Mouse (Mus musculus) hindbrain, embryonic 16.5 days (tissue): ENCODE data around the gene Smarca4. TPM values are rescaled to one million over a fixed set of nuclear protein-coding genes. Genes with fewer than 3 reads are reported as not detected.

Experiments used
- ATAC-seq: fragments of 200-750 bp; cut with Nextera tagmentation; 2 replicates; pipeline ENCODE4 v1.8.0; 2017; ENCODE audit warnings: moderate TSS enrichment, moderate library complexity
- H3K27ac ChIP-seq: fragments of 300-500 bp; sonication (generic); 2 replicates; pipeline ENCODE4 v1.5.1; 2014; ENCODE audit warnings: low read depth, mild to moderate bottlenecking, control low read depth, low read length, moderate library complexity
- H3K27me3 ChIP-seq: fragments of 300-500 bp; sonication (generic); replicated peaks from 2 replicates; pipeline ENCODE4 v1.6.1; 2014; ENCODE audit warnings: low read length; ENCODE audit not compliant: control insufficient read depth, insufficient read depth
- H3K36me3 ChIP-seq: fragments of 300-500 bp; sonication (generic); 2 replicates; pipeline ENCODE4 v1.6.1; 2014; ENCODE audit warnings: mild to moderate bottlenecking, low read length, moderate library complexity, mixed read lengths; ENCODE audit not compliant: control insufficient read depth, insufficient read depth
- H3K4me1 ChIP-seq: fragments of 300-500 bp; sonication (generic); 2 replicates; pipeline ENCODE4 v1.6.1; 2014; ENCODE audit warnings: low read depth, low read length; ENCODE audit not compliant: control insufficient read depth, insufficient read depth
- H3K4me2 ChIP-seq: fragments of 300-500 bp; sonication (generic); 2 replicates; pipeline ENCODE4 v1.6.1; 2014; ENCODE audit warnings: mild to moderate bottlenecking, low read length, control low read depth, moderate library complexity
- H3K4me3 ChIP-seq: fragments of 300-500 bp; sonication (generic); 2 replicates; pipeline ENCODE4 v1.5.1; 2014; ENCODE audit warnings: mild to moderate bottlenecking, low read length, control low read depth, moderate library complexity
- H3K9ac ChIP-seq: fragments of 300-500 bp; sonication (generic); 2 replicates; pipeline ENCODE4 v1.6.1; 2014; ENCODE audit warnings: low read depth, mild to moderate bottlenecking, control low read depth, low read length, moderate library complexity
- H3K9me3 ChIP-seq: fragments of 300-500 bp; sonication (generic); 2 replicates; pipeline ENCODE4 v1.6.1; 2014; ENCODE audit warnings: mild to moderate bottlenecking, low read length, moderate library complexity; ENCODE audit not compliant: control insufficient read depth
- WGBS: fragments of 180-500 bp; shearing (Covaris S2); extraction: QIAGEN DNeasy Blood & Tissue Kit; methylation state at CpG from one replicate; pipeline ENCODE4 v1.1.7; 2014; 5-methylcytosine and 5-hydroxymethylcytosine counted together
- microRNA counts: library from miRNA; unstranded; fragments of <30 nt; microRNA quantifications from one replicate; lab custom pipeline; 2016
- microRNA-seq: library from miRNA; unstranded; fragments of <30 nt; microRNA quantifications from one replicate; pipeline ENCODE4, GENCODE M21; 2017
- polyA plus RNA-seq: library from polyadenylated mRNA; unstranded; fragments of >200 nt; fragmentation: Nextera tagmentation; extraction: Ambion mirVana; gene quantifications from 2 replicates; pipeline ENCODE4 v1.2.1, GENCODE M21; 2015

Smarca4 gene
- polyA plus RNA-seq, 1 experiment from 2014 or later: 109 TPM

GRCm38 (mm10) chr9:21747238-21747774 is 131.3 kb downstream of the Smarca4 start:
- 80% methylated on average over 3 of the region's 3 CpGs for WGBS
- Histone ChIP-seq H3K9me3 (no peaks in the 10 kb centered on the region), H3K4me3 (no peak overlapping the region), H3K36me3 (peaks cover 32% of the 10 kb centered on the region), H3K9ac (no peak overlapping the region), H3K4me1 (no peaks in the 10 kb centered on the region; the same call in 1 of the 2 replicates), H3K27ac (peak overlapping the region; percentile 71; the same call in 1 of the 2 replicates), H3K4me2 (no peak overlapping the region), H3K27me3 (no peaks in the 10 kb centered on the region)
- ATAC-seq: no peak

DNA sequence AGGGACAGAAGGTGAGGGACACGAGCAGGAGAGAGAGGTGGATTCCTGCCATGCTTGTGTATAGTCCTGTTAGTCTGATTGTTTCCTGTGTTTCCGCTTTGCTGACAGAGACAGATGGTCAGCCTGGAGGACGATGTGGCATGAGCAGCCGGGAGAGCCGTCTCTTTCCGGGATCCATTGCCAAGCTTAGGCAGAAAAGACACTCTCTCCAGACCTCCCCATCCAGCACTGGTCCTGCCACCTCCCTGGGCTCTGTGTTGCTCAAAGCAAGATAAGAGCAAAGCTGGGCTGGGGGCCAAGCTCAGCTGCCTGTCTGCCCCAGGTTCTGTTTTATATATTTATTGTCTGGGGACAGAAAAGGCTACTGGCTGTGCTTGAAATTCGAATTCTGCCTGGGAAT is 132.1 kb downstream of the Smarca4 start:
- Histone ChIP-seq H3K9ac (no peak overlapping the region), H3K9me3 (no peaks in the 10 kb centered on the region), H3K27me3 (no peaks in the 10 kb centered on the region), H3K27ac (peak overlapping the region; percentile 71), H3K36me3 (peaks cover 27% of the 10 kb centered on the region), H3K4me1 (no peaks in the 10 kb centered on the region; the same call in 1 of the 2 replicates), H3K4me2 (no peak overlapping the region), H3K4me3 (no peak overlapping the region)
- 45% methylated on average over 7 of the region's 7 CpGs for WGBS
- peak; percentile 55 for ATAC-seq

GRCm38 (mm10) chr9:21748491-21748890 is 132.5 kb downstream of the Smarca4 start:
- Histone ChIP-seq H3K4me1 (no peaks in the 10 kb centered on the region; the same call in 1 of the 2 replicates), H3K4me2 (no peak overlapping the region), H3K27me3 (no peaks in the 10 kb centered on the region), H3K36me3 (peaks cover 27% of the 10 kb centered on the region), H3K4me3 (no peak overlapping the region), H3K9ac (no peak overlapping the region), H3K9me3 (no peaks in the 10 kb centered on the region), H3K27ac (peak overlapping the region; percentile 71)
- no peak for ATAC-seq
- 83% methylated on average over 10 of the region's 10 CpGs for WGBS

DNA sequence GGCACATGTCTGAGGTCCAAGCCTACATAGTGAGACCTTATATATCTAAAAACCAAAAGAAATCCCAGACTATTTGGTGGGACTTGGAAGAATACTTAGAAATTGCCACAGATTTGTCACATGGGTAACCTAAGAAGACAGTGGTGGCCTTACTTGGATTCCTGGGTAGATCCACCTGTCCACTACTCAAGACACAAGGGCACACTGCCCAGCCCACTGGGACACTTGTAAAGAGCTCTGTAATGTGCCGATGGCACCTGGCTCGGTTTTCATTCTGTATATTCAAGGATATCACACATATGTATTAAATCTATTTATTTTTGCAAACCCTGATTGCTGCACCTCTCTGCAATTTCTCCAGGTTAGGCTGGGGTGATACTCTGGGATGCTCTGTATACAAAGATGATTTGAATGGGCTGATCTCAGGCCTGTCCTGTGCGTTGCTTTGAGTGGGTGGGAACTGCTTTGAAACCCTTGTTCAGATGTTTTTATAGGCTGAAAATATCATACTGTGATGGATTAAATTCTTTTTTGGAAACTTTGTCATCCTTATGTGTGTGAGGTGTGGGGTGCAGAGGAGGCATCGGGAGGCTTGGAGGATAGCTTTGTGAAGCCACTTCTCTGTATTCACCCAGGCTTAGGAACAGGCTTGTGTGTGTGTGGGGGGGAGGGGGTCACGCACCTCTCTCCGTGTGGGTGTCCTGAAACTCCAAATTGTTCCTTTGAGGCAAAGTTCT is 133.6 kb downstream of the Smarca4 start:
- Histone ChIP-seq H3K4me1 (no peaks in the 10 kb centered on the region; the same call in 1 of the 2 replicates), H3K4me2 (no peak overlapping the region), H3K27me3 (no peaks in the 10 kb centered on the region), H3K27ac (no peak overlapping the region), H3K4me3 (no peak overlapping the region), H3K36me3 (peaks cover 19% of the 10 kb centered on the region), H3K9me3 (no peaks in the 10 kb centered on the region), H3K9ac (no peak overlapping the region)
- no peak for ATAC-seq
- 83% methylated on average over 6 of the region's 6 CpGs for WGBS

DNA sequence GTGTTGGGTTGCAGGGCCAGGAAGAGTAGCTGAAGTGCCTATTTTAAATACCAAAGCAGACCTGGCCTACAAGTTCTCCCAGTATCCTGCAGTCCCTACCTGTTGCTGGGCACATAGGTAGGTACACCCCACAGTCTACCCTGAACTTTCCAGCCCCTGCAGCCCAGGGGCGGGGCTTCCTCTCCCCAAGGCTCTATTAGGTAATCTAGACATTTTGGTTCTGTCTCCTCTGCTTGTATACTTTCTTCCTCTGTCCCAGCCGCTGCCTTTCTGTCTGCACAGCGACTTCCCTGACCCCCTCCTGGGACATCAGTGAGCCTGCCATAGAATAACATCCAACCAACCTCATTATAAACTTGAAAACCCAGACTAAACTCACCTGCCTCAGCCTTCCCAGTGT is 134.4 kb downstream of the Smarca4 start:
- Histone ChIP-seq H3K4me1 (no peaks in the 10 kb centered on the region; the same call in 1 of the 2 replicates), H3K9ac (no peak overlapping the region), H3K9me3 (no peaks in the 10 kb centered on the region), H3K36me3 (peaks cover 16% of the 10 kb centered on the region), H3K4me3 (no peak overlapping the region), H3K4me2 (no peak overlapping the region), H3K27me3 (no peaks in the 10 kb centered on the region), H3K27ac (no peak overlapping the region)
- no peak for ATAC-seq
- WGBS: 69% methylated on average over 3 of the region's 3 CpGs

- no peak overlapping the region for H3K9ac ChIP-seq
- no peaks in the 10 kb centered on the region for H3K27me3 ChIP-seq
- H3K4me1 ChIP-seq: no peaks in the 10 kb centered on the region; the same call in 1 of the 2 replicates
- H3K4me3 ChIP-seq: no peak overlapping the region
- H3K4me2 ChIP-seq: no peak overlapping the region
- 63% methylated on average over 6 of the region's 6 CpGs for WGBS
- no peak for ATAC-seq
- H3K36me3 ChIP-seq: peaks cover 8% of the 10 kb centered on the region
- H3K27ac ChIP-seq: no peak overlapping the region
- no peaks in the 10 kb centered on the region for H3K9me3 ChIP-seq
These were observed 135.4 kb downstream of the Smarca4 start for GRCm38 (mm10) chr9:21751347-21751746.

DNA sequence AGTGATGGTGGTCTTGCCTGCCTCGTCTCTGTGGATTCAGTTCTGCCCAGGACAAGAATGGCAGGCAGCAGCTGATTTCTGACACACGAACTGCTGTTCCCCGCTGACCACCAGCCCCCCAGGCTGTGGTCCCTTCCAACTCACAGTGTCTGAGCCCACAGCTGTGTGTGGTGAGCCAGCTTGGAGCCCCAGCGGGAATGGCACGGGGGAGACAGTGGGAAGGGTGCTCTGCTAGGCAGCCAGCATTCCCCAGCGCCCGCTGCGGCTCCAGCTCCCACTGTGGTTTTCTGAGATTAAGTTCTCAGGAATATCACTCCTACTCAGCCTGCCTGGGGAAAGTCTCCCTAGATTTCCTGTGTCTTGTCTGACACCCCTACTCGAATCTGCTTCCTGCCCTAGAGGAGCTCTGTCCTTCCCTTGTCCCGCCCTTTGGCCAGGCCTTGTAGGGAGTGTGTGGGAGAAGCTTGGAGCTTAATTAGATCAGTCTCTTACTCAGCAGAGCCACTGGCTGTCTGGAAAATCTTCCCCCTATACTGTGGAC is 136.4 kb downstream of the Smarca4 start:
- Histone ChIP-seq H3K9me3 (no peaks in the 10 kb centered on the region), H3K4me1 (no peaks in the 10 kb centered on the region; the same call in 1 of the 2 replicates), H3K27me3 (no peaks in the 10 kb centered on the region), H3K36me3 (peaks cover under 1% of the 10 kb centered on the region), H3K4me2 (no peak overlapping the region), H3K27ac (no peak overlapping the region), H3K9ac (no peak overlapping the region), H3K4me3 (no peak overlapping the region)
- ATAC-seq: no peak
- 63% methylated on average over 10 of the region's 10 CpGs for WGBS

MicroRNAs encoded within 50 kb of the gene (microRNA counts, 519-probe panel; counts per million panel counts)
- not detected for microRNA mmu-miR-1946b (lab: Ali Mortazavi, UCI)

Small RNA genes within 50 kb of the gene (microRNA-seq; reads per million reads assigned to microRNA genes)
- not detected for gene Mir1946b

Other genes starting within 250 kb of the Smarca4 start
- 186 and 210 TPM in 2 replicates for gene Ilf3, start 248.3 kb upstream of the Smarca4 start, polyA plus RNA-seq
- 50.3 and 53.7 TPM in 2 replicates for gene Qtrt1, start 204.3 kb upstream of the Smarca4 start, polyA plus RNA-seq
- gene Dnm2, start 191.3 kb upstream of the Smarca4 start, polyA plus RNA-seq: 61.9 and 69.2 TPM in 2 replicates
- 64.3 and 66.8 TPM in 2 replicates for gene Tmed1, start 105.9 kb upstream of the Smarca4 start, polyA plus RNA-seq
- 1.6 and 2.5 TPM in 2 replicates for gene AB124611, start 90.0 kb upstream of the Smarca4 start, polyA plus RNA-seq
- gene Carm1, start 69.3 kb upstream of the Smarca4 start, polyA plus RNA-seq: 15.8 and 25.4 TPM in 2 replicates
- 51.8 and 53.4 TPM in 2 replicates for gene Timm29, start 23.4 kb upstream of the Smarca4 start, polyA plus RNA-seq
- gene Yipf2, start 23.3 kb upstream of the Smarca4 start, polyA plus RNA-seq: 25.6 and 26.1 TPM in 2 replicates
- gene Ldlr, start 107.3 kb downstream of the Smarca4 start, polyA plus RNA-seq: 15.6 and 17.5 TPM in 2 replicates
- gene Spc24, start 144.1 kb downstream of the Smarca4 start, polyA plus RNA-seq: 21.2 and 26.0 TPM in 2 replicates
- gene Kank2, start 182.6 kb downstream of the Smarca4 start, polyA plus RNA-seq: 3.9 and 4.7 TPM in 2 replicates
- gene Angptl8, start 219.3 kb downstream of the Smarca4 start, polyA plus RNA-seq: 0.25 and 0.66 TPM in 2 replicates
- 16.0 and 17.3 TPM in 2 replicates for gene Dock6, start 236.5 kb downstream of the Smarca4 start, polyA plus RNA-seq